Mouse (Mus musculus): ENCODE measurements around the gene Hipk2.

DNA sequence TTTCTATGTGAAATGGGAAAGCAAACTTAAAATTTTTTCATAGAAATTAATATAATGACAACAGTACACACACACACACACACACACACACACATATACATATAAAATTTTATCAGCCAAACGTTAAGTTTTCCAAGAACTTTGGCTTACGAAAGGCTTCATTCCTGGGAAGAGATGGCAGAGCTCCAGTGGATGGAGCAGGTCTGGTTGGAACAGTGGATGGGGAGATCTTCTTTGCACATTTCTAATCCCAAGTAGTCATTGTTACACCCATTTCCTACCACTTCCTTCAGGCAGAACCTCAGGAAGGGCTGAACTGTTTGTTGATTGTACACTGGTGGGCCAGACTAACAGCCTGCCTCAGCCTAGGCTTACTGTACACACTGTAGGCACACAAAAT, 106.3 kb downstream of the Hipk2 start:
- TF ChIP-seq CTCF (IDR thresholded peaks at IDR 0.05; ENCODE audit: control insufficient read depth, insufficient read depth, low read length), result no peak
- TF ChIP-seq POLR2A (IDR thresholded peaks at IDR 0.05; ENCODE audit: borderline replicate concordance, control insufficient read depth, low read depth, low read length), result no peak

Measured in bone marrow, adult 2 months (tissue).